Mouse (Mus musculus): ENCODE data around the gene Myo3b.

Myo3b gene

DNA sequence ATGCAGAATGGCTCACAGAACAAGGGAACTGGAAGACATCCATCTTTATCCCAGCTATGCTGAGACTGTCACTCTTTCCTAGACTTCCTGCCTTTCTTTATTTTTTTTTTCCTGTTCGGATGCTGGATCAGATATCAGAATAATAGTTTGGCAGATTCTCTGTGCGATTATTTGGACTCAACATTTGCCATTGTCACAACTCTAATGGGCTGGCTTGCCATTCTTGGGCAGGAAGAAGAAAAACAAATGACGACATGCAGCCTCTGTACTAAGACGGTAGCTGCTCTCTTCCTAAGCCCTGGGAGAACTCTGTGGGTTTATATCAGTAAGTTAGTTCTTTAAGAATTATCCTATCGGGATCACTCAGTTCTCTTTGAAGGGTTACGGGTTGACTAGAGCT is 89.7 kb downstream of the Myo3b start:
- no peak for DNase-seq (ENCODE audit: low spot score)

DNA sequence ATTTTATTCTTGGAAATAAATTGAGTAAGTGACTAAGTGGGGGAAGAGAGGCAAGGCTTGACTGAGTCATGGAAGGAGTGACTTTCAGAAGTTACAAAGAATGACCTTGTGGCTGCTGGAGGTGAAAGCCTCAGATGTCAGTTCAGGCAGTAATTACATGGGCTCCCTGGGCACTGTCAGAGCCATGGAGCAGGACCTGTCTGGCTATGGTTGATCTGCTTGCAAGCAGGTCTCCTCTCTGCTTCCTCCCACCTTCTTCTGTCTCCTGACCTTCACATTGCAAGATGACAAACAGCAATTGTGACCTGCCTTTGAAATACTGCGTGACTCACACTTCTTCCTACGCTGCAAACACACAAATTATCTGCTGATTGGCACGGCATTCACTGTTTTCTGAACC is 90.6 kb downstream of the Myo3b start:
- no peak for DNase-seq (ENCODE audit: low spot score)

DNA sequence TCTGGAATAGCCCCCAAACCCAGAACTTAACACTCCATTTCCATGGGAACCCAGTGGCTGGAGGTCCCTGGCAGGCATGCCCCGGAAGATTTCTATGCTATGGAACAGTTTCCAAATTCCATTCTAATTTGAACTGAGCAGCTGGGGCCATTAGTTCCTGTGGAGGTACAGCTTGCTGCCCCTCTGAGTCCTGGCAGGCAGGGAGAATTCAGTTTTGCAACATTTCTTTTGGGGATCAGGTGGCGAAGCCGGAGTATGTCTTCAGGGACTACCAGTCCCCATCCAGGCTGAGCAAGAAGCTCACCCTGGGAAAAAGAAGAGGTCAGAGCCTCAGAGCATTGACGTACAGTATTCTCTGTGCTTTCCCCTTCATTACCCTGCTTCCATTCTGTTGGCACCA is 94.4 kb downstream of the Myo3b start:
- DNase-seq (ENCODE audit: low spot score) = no peak

DNA sequence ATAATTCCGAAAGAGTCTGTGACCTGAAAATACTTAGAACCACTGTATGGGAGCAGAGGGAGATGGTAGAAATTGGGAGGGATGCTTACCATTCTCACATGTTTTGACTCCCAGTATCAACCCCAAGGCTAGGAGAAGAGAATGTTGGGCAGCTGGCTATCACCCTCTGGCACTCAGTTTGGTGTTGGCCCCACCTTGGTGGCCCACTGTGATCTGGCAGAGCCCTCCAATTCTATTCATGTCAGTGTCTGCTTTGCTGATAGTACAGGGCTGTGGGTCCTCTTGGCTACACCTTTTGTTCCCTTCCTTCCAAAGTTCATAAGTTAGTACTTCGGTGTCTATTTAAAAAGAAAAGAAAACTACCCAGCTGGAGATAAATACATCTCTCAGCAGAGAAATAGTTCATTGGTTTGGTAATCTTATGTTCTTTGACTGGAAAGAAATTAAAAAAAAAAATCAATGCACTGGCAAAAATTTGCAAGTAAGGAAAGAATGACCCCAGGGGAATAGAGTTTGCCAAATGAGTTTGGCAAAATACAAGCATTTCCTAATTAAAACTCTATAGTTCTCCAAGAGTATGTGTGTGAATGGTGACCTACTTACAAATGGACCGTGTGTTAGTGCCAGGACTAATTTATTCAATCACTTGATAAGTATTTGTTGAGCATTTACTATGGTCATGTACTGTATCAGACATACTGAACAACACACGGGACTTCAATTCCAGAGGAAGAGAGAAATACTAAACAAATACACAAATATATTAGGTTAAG is 98.5 kb downstream of the Myo3b start:
- no peak for DNase-seq (ENCODE audit: low spot score)

DNA sequence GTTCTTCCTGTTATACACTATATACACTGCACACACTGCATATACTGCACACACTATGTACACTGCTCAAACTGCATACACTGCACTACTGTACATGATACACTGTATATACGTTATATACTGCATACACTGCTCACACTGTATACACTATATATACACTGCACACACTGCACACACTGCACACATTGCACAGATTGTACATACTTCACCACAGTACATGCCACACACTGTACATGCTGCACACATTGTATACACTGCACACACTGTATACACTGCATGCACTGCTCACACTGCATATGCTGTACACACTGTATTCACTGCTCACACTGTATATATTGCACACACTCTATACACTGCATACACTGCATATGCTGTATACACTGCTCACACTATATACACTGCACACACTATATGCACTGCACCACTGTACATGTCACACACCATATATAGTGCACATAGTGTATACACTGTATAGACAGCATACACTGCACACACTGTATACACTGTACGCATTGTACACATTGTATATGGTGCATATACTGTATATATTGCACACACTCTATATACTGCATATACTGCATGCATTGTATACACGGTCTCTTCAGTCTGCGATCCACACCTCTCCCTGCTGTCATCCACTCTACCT is 104.7 kb downstream of the Myo3b start:
- DNase-seq (ENCODE audit: low spot score) = no peak

DNA sequence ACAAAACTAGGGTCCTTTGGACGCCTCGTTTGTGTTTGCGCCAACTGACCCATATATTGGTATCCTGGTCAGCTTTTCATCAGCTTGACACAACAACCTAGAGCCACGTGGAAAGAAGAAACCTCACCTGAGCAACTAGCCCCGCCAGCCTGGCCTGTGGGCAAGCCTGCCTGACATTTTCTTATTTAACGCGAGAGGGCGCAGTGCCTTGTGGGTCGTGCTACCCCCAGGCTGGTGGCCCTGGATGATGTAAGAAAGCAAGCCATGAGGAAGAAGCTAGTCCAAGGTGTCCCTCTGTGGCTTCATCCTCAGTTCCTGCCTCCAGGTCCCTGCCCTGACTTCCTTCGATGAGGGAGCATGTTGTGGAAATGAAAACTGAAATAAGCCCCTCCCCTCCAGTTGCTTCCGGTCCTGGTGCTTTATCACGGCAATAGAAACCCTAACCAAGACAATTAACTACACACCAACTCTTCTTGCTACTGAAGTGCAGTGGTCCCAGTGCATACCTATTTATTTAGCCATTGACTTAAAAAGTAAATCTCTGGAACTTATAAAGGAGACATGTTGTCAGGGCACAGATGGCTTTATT is 108.2 kb downstream of the Myo3b start:
- no peak for DNase-seq (ENCODE audit: low spot score)

DNA sequence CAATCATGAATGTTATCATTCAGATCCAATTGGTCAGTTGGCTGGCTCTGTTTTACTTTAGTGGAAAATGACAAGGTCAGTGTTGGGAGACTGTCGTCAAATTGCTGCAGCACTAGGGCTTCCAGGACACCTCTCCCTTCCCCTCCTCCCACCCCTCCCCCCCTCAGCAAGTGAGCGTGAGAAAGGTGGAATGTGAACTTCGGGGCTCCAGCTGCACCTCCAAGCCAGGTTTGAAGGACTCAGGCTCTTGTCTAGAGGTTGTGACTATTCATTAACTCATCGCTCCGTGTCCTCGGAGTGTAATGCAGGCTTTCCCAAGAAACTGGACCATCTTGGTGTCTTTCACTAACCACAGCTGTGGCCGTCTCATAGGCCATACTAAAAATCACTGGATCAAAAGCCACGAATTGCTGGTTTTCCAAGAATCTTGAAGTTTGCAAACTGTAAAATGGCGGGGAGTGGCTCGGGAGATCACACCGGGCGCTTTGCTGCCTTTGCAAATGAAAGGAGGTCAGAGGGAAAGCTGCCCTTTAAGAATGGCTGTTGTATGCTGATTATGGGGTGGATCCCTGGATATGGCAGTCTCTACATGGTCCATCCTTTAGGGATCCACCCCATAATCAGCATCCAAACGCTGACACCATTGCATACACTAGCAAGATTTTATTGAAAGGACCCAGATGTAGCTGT is 110.0 kb downstream of the Myo3b start:
- DNase-seq (ENCODE audit: low spot score) = no peak

DNA sequence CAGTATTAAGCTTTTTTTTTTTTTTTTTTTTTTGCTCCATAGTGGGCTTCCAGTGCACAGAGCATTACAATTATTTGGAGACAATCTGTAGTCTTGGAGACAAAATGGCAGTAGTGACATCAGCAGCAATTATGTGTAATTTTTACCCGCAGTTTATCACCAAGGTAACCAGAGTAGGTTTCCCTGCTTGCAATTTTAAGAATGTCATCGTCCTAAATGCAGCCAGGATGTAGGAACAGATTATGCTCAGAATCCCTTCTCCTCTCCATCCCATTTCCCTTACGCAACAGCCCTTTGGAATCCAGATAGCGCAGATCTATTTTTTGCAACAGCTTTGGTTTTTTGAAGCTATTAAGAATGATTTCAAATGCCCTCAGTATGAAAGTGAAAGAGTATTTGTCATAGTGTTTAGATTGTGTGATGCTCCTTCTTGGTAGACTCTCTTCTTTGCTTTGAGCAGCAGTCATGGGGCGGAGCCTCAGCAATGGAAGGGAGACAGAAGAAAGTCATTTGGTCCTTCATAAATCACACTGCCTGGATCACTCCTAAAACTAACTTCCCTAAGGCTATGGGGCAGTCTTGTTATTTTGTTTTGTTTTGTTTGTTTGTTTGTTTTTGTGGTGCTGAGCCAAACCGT is 111.6 kb downstream of the Myo3b start:
- no peak for DNase-seq (ENCODE audit: low spot score)

DNA sequence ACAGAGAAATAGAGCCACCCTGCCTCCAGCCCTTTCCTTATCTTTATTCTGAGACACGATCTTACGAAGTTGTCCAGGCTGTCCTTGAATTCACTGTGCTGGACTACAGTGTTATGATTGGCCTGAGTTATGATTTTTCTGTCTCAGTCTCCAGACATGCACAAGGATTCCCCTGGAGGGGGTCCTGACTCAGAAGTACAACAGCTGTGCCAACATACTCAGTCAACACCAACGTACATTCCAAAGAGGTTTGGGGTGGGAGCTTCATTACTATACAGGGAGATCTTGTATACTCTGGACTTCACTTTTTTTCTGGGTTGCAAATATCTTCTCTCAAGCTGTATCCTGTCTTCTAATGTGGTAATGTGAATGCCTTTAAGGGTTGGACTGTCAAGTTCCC is 113.0 kb downstream of the Myo3b start:
- DNase-seq (ENCODE audit: low spot score) = no peak

DNA sequence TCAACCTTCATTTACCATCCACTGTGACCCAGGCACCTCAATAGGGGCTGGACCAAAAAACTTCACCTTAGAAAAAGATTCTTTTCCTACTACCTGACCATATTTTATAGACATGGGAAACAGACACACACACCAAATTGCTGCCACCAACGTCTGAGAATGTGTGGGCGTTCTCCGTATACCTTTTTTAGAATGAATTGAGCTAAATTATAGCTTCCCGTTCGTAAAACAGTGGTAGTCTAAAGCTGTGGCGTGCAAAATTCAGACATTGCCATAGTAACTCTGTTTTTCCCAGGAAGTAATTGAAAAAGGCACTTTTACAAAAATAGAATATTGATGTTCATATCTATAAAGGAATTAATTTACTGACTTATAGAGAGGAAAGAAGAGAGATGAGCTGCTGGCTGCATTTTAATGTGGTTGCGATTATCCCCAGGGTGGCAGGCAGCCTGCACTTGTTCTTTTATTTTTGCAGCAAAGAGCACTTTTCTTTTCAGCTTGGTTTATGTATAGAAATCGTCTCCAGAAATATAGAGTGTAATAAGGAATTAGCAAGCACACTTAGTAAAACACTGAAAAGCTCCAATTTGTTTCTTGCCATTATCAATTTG is 116.4 kb downstream of the Myo3b start:
- DNase-seq (ENCODE audit: low spot score) = no peak

DNA sequence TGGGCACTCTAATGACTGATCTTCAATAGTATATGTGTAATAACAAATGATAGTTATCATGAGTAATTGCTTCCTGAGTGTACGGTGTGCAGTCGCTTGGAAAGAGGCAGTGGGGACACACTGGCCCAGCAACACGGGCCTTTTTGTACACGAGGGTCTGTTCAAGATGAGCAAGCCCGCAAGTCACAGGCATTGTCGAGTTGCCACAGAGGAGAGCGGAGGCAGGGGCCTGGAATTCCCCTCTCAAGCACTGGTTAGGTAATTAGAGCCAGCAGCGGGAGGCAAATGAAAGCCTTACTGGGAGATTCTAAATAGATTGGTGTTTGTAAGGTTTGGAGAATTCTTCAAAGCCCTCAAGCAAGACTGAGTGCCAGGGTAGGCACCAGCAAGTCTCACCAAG is 120.6 kb downstream of the Myo3b start:
- no peak for DNase-seq (ENCODE audit: low spot score)

DNA sequence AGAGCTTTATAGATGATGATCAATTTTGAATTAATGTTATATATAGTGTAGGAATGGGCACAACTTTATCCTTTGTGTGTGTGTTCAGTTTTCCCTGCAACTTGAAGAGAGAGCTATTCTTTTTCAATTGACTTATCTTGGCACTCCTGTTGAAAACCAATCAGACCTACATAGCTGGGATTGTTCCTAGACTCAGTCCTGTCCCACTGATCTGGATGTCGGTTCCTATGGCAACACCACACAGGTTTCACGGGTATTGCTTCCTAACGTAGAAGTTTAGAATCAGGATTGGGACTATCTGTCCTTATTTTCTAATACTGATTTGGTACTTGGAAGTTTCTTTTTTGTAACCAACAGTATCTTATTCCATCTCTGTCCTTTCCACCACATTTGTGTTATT is 127.3 kb downstream of the Myo3b start:
- DNase-seq (ENCODE audit: low spot score) = no peak

DNA sequence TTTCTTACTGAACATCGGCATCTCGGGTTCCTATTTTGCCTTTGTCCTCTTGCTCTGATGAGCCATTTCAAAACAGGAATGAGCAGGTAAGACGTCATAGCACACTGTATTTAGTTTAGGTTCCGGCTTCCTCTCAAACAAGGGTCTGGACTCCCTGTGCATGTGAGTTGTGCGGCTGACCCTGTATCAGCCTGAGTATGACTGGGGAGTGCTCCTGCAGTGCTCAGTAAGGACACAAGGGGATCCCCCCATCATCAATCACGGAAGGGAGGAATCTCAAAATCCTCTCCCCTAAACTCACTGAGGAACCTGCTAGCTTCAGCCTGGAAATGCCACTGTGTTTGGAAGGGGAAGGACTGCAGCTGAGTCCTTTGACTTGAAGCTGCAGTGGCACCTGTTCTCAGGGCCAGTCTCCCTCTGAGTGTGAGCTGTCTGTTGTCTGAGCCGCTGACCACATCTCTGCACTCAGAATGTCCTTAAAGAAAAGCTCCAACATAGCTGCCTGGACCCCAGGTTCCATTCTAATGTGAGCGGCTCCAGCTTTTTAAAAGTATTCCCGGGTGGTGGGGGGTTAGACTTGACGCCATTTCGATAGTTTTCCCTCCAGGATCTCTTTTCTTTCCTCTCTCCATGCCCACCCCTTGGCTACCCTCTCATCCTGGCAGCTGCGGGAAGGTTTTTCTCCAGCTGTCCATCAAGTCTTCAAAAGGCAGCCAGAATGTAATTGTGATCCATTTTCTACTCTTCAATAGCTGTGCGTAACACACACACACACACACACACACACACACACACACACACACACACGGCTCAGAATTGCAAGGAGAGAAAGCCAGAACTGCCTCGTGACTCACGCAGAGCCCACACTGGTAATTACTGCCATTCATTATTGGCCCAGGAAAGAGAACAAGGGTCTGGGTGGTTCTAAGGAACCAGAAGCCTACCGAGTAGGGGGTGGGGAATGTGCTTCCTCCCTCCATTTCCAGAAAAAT is 129.3 kb downstream of the Myo3b start:
- no peak for DNase-seq (ENCODE audit: low spot score)

DNA sequence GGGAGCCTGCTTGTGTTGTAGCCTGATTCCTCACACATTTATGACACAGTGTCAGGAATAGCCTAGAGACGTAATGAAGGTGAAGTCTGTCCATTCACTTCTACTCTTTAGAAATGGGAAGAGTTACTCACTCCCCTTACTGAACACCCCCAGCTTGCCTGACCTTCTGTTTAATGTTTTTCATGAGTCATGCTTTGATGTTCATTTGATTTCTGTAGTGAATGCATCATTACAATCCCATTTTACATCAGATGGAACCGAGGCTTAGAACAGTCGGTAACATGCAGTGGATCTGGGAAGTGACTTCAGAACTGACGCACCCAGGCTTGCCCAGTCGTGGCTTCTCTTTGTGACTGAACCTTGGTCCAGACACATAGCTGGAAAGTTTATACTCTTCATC is 131.5 kb downstream of the Myo3b start:
- DNase-seq (ENCODE audit: low spot score) = no peak

DNA sequence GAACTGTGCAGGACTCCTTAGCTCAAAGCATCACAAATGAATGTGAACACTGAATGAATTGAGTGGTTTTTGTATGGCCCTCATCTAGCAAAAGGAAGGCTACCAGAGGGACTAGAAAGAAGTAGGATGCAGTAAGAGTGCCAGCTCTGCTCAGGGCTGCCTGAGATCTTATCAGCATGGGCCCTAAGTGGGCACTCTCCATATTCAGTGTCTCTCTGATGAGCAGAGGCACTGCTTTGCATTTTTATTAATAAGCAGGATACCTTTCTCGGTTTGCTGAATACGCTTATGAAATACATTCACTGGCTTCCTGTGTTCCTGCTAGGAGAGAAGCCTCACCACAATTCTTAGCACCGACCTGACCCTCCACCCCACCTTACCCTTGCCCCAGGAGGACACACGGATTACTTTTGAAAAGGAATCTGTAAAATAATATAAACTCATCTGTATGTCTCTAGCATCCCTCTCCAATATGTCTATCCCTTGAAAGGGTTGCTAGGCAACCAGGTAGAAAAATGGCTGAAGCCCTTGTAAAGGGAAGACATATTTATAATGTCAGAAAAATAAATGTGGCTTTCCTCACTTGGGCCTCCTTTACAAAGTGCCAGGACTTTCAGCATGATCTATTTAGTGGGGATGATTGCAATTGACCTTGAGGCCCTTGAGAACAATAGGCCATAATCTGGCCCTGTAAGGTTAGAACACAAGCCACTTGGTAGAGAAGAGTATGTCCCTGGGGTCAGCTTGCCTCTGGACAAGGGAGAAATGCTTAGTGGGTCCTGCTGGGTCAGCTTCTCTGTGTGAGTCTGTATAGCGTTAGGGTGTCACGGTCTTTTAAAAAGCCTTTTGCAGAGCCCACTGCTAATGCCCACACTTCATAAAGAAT is 138.1 kb downstream of the Myo3b start:
- DNase-seq (ENCODE audit: low spot score) = no peak

DNA sequence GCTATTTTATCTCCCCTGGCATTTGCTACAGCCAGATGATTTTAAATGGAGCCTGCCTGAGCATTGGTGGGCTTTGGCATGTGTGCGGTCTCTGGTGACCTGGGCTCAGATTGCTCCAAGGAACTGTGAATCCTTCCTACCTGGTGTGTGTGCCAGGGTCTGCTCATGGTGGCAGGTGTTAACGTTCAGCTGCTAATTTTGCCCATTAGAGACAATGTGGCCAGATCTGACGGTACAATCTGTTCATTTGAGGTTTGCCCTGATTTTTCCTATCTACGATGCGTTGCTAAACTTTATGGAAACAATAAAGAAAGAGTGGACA is 138.7 kb downstream of the Myo3b start:
- no peak for DNase-seq (ENCODE audit: low spot score)

DNA sequence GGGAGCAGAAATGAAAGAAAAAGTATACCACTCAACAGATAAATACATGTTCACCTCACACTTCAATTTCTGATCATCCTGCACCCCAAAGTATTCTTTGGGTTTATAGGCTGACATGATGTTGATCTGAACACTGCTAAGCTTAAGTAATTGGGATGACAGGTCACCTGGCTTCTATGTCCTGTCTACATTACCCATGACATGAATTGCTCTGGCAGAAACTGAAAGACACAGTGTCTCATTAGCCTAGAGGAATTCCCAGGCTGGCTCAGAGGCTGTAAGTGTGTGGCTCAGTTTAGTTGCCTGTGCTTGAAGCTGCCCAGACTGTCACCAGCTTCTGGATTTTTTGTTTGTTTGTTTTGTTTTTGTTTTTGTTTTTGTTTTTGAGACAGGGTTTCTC is 139.3 kb downstream of the Myo3b start:
- DNase-seq (ENCODE audit: low spot score) = no peak

DNA sequence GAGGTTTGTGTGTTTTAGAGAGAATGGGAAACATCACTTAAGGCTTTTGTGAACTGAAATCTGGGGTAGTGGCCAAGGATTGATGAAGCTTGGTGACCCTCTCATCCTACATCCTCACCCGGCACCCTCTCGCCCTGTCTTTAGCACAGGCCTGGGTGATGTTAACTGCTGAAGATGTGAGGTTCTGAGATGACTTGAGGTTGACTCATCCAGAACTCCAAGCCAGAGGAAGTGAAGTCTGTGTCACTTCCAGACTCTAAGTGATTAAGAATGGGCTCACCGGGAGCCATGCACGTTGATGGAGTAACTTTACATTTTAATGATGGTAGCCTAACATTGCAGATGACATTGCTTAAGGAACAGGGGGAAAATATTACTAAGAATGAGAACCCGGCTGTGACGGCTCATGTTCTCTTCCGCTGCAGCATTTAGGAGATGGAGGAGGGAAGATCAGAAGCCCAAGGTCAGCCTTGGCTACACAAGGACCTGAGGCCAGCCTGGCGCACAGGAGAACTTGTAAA is 143.3 kb downstream of the Myo3b start:
- no peak for DNase-seq (ENCODE audit: low spot score)

DNA sequence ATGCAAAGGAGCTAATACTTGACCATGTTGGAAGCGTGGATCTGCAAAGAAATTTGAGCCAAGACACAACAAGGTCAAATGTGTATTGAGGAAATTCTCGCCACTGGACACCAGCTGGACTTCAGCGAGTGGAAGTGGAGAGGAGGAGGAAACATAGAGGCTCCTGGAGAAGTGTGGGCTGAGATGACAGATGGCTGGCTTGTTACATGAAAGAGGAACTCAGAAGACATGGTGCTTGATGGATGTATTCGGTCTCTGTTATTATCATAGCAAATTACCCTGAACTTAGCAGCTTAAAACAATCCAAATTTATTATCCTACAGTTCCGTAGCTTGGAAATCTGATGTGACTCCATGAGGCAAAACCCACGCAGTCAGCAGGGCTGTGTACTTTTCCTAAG is 148.1 kb downstream of the Myo3b start:
- DNase-seq (ENCODE audit: low spot score) = no peak
